Mouse (Mus musculus) ES-E14 (cell line): ENCODE data around the gene 3110040N11Rik.

Experiments
- CHD2 ChIP-seq: IDR thresholded peaks from 2 replicates; pipeline ENCODE4 v1.6.1; 2014; ENCODE audit warnings: mild to moderate bottlenecking, low read depth, low read length, inconsistent platforms
- HCFC1 ChIP-seq: IDR thresholded peaks from 2 replicates; pipeline ENCODE4 v1.6.1; 2012; ENCODE audit warnings: low read length, inconsistent platforms, borderline replicate concordance; ENCODE audit not compliant: insufficient read depth
- MAFK ChIP-seq: IDR thresholded peaks from 2 replicates; pipeline ENCODE4 v1.6.1; 2014; ENCODE audit warnings: mild to moderate bottlenecking, low read depth, low read length, inconsistent platforms; ENCODE audit not compliant: insufficient read depth
- ZC3H11A ChIP-seq: IDR thresholded peaks from 2 replicates; pipeline ENCODE4 v1.6.1; 2012; ENCODE audit warnings: low read depth, mild to moderate bottlenecking, inconsistent platforms, low read length, borderline replicate concordance
- ZNF384 ChIP-seq: IDR thresholded peaks from 2 replicates; pipeline ENCODE4 v1.6.1; 2012; ENCODE audit warnings: low read depth, low read length, inconsistent platforms

DNA sequence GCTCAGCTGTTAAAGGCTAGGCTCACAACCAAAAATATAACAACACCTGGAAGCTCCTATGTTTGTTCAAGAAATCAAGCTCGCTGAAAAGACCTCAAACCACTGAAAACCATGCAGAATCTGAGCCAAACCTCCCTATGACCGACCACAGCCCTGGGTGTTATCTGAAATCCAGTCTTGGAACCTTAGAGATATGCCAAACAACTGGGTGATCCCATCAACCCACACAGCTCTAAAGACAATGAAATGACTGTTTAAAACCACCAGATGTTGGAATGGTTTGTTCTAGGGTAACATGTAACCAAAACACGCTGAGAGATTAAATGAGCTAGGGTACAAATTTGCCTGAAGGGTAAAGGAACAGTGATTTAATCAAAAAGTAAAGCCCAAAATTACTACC, 35.6 kb upstream of the 3110040N11Rik start:
- TF ChIP-seq ZNF384: no peak
- no peak for TF ChIP-seq MAFK
- TF ChIP-seq ZC3H11A: no peak
- TF ChIP-seq HCFC1: no peak
- no peak for TF ChIP-seq CHD2
